Mouse (Mus musculus): ENCODE results near the gene Rnf213.

DNA sequence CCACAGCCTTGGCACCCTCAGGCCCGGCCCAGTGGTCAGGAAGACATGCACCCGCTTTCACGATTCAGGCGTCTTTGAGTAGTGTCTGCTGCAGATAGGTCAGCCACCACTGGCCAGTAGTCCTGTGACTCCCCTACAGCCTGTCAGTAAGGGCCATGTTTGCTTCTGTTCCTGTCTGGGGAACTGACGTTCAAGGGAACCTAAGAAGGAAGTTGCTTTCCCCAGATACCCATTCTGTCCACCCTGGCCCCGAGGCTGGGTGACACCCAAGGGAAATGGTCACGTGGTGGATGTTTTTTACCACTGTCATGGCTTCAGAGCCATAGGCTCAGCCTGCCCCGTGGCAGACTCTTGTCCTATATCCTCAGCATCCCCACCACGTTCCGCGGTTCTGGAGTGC is 15.6 kb upstream of the Rnf213 start:
- TF ChIP-seq CTCF (IDR thresholded peaks at IDR 0.05; ENCODE audit: borderline replicate concordance, extremely low read depth, insufficient read depth, insufficient read length) (no peak), POLR2A (IDR thresholded peaks at IDR 0.05; ENCODE audit: borderline replicate concordance, extremely low read depth, insufficient read depth, insufficient read length, poor library complexity, severe bottlenecking) (no peak)
